Mouse (Mus musculus) brain, adult 2 months (tissue): ENCODE results near the gene Lrba.

Experiments used
- DNase-seq: peaks from one replicate; pipeline ENCODE4 v3.0.0; 2011; ENCODE audit warnings: low read depth, low spot score

The Lrba gene

GRCm38 (mm10) chr3:86500586-86500985 lies 276.1 kb downstream of the Lrba start:
- DNase-seq, result no peak

GRCm38 (mm10) chr3:86518506-86519109 lies 294.1 kb downstream of the Lrba start:
- DNase-seq, result peak; percentile 12

GRCm38 (mm10) chr3:86522880-86523505 lies 298.5 kb downstream of the Lrba start:
- DNase-seq, result no peak

GRCm38 (mm10) chr3:86531531-86532269 lies 307.2 kb downstream of the Lrba start:
- no peak for DNase-seq

- DNase-seq, result no peak
Measured at GRCm38 (mm10) chr3:86536751-86537150, 312.3 kb downstream of the Lrba start.

- DNase-seq, result peak; percentile 55
Measured at GRCm38 (mm10) chr3:86538645-86539554, 314.4 kb downstream of the Lrba start.

- no peak for DNase-seq
Measured at GRCm38 (mm10) chr3:86539555-86540168, 315.2 kb downstream of the Lrba start.

- no peak for DNase-seq
Measured at GRCm38 (mm10) chr3:86541074-86541614, 316.7 kb downstream of the Lrba start.

- no peak for DNase-seq
Measured at GRCm38 (mm10) chr3:86541863-86542397, 317.4 kb downstream of the Lrba start.

GRCm38 (mm10) chr3:86544785-86545184 lies 320.3 kb downstream of the Lrba start:
- no peak for DNase-seq

GRCm38 (mm10) chr3:86545945-86546344 lies 321.5 kb downstream of the Lrba start:
- no peak for DNase-seq

- DNase-seq, result peak; percentile 63
Measured at GRCm38 (mm10) chr3:86546471-86547250, 322.2 kb downstream of the Lrba start.

- DNase-seq, result peak; percentile 31
Measured at GRCm38 (mm10) chr3:86547251-86547791, 322.8 kb downstream of the Lrba start.

- peak; percentile 74 for DNase-seq
Measured at GRCm38 (mm10) chr3:86548091-86549015, 323.9 kb downstream of the Lrba start, which contains the start of gene Mab21l2. Mab21l2 (minus strand) TSS chr3:86548629.

- no peak for DNase-seq
Measured at GRCm38 (mm10) chr3:86550301-86551010, 326.0 kb downstream of the Lrba start.

- DNase-seq, result no peak
Measured at GRCm38 (mm10) chr3:86551011-86551728, 326.7 kb downstream of the Lrba start.

GRCm38 (mm10) chr3:86552170-86552569 lies 327.7 kb downstream of the Lrba start:
- DNase-seq, result no peak
